Mouse (Mus musculus): ENCODE measurements around the gene Vps33b. TPM values are rescaled to one million over a fixed set of nuclear protein-coding genes. Genes with fewer than 3 reads are reported as not detected.
A peak's percentile ranks its signal among the peaks of the same experiment; 100 is the strongest.

Gene Vps33b
- 12.5 and 13.2 TPM in 2 replicates for polyA plus RNA-seq (2015; fragmentation: Nextera tagmentation; extraction: Ambion mirVana)

- Histone ChIP-seq H3K27ac (ENCODE audit: low read length) (peak within 1 kb of the TSS; percentile 66), H3K9me3 (replicated peaks; ENCODE audit: control insufficient read depth, low read length) (peaks cover under 1% of the 10 kb centered on the region; the same call in 1 of the 2 replicates), H3K9ac (ENCODE audit: low read length) (peak within 1 kb of the TSS; percentile 81), H3K4me2 (ENCODE audit: low read depth, low read length) (peak within 1 kb of the TSS; percentile 68), H3K27me3 (ENCODE audit: control insufficient read depth, insufficient read depth, low read length) (no peaks in the 10 kb centered on the region), H3K4me1 (ENCODE audit: control insufficient read depth, insufficient read depth, low read length) (0 out of 2 replicates have a peak, but pooled peaks cover 4% of the 10 kb centered on the region), H3K36me3 (ENCODE audit: control insufficient read depth, insufficient read depth, low read length) (peaks cover 28% of the 10 kb centered on the region), H3K4me3 (replicated peaks; ENCODE audit: low read length) (peak within 1 kb of the TSS; percentile 73)
- peak; percentile 93 for ATAC-seq (ENCODE audit: insufficient read depth, low FRiP score)
- 3% methylated on average over 21 of the region's 21 CpGs for WGBS
Observed at GRCm38 (mm10) chr7:80268897-80269750, at the start of gene Vps33b. Vps33b (plus strand) TSS chr7:80269649.

- H3K4me1 ChIP-seq (ENCODE audit: control insufficient read depth, insufficient read depth, low read length) = no peaks in the 10 kb centered on the region
- ATAC-seq (ENCODE audit: insufficient read depth, low FRiP score) = no peak
- no peaks in the 10 kb centered on the region for H3K27me3 ChIP-seq (ENCODE audit: control insufficient read depth, insufficient read depth, low read length)
- H3K9ac ChIP-seq (ENCODE audit: low read length) = no peak overlapping the region
- H3K9me3 ChIP-seq (replicated peaks; ENCODE audit: control insufficient read depth, low read length) = no peaks in the 10 kb centered on the region
- H3K36me3 ChIP-seq (ENCODE audit: control insufficient read depth, insufficient read depth, low read length) = peaks cover 33% of the 10 kb centered on the region
- WGBS = 91% methylated on average over 9 of the region's 9 CpGs
- H3K4me2 ChIP-seq (ENCODE audit: low read depth, low read length) = no peak overlapping the region
- H3K27ac ChIP-seq (ENCODE audit: low read length) = no peak overlapping the region
- no peak overlapping the region for H3K4me3 ChIP-seq (replicated peaks; ENCODE audit: low read length)
Observed at GRCm38 (mm10) chr7:80220237-80220797, 49.1 kb upstream of the Vps33b start.

- Histone ChIP-seq H3K4me1 (ENCODE audit: control insufficient read depth, insufficient read depth, low read length) (no peaks in the 10 kb centered on the region), H3K9me3 (replicated peaks; ENCODE audit: control insufficient read depth, low read length) (no peaks in the 10 kb centered on the region), H3K27ac (ENCODE audit: low read length) (no peak overlapping the region), H3K9ac (ENCODE audit: low read length) (no peak overlapping the region), H3K4me2 (ENCODE audit: low read depth, low read length) (no peak overlapping the region), H3K27me3 (ENCODE audit: control insufficient read depth, insufficient read depth, low read length) (no peaks in the 10 kb centered on the region), H3K36me3 (ENCODE audit: control insufficient read depth, insufficient read depth, low read length) (peaks cover 33% of the 10 kb centered on the region), H3K4me3 (replicated peaks; ENCODE audit: low read length) (no peak overlapping the region)
- ATAC-seq (ENCODE audit: insufficient read depth, low FRiP score) = no peak
- WGBS = 85% methylated on average over 4 of the region's 4 CpGs
Observed at GRCm38 (mm10) chr7:80221179-80221750, 48.2 kb upstream of the Vps33b start.

GRCm38 (mm10) chr7:80227065-80227464, 42.4 kb upstream of the Vps33b start:
- Histone ChIP-seq H3K4me3 (replicated peaks; ENCODE audit: low read length) (no peak overlapping the region), H3K9me3 (replicated peaks; ENCODE audit: control insufficient read depth, low read length) (no peaks in the 10 kb centered on the region), H3K4me1 (ENCODE audit: control insufficient read depth, insufficient read depth, low read length) (no peaks in the 10 kb centered on the region), H3K27ac (ENCODE audit: low read length) (peak overlapping the region; percentile 34; the same call in 1 of the 2 replicates), H3K27me3 (ENCODE audit: control insufficient read depth, insufficient read depth, low read length) (no peaks in the 10 kb centered on the region), H3K9ac (ENCODE audit: low read length) (no peak overlapping the region), H3K36me3 (ENCODE audit: control insufficient read depth, insufficient read depth, low read length) (0 out of 2 replicates have a peak, but pooled peaks cover 4% of the 10 kb centered on the region), H3K4me2 (ENCODE audit: low read depth, low read length) (no peak overlapping the region)
- no peak for ATAC-seq (ENCODE audit: insufficient read depth, low FRiP score)
- 92% methylated on average over 4 of the region's 4 CpGs for WGBS

GRCm38 (mm10) chr7:80230196-80230595, 39.3 kb upstream of the Vps33b start:
- Histone ChIP-seq H3K36me3 (ENCODE audit: control insufficient read depth, insufficient read depth, low read length) (no peaks in the 10 kb centered on the region), H3K9ac (ENCODE audit: low read length) (no peak overlapping the region), H3K4me2 (ENCODE audit: low read depth, low read length) (no peak overlapping the region), H3K9me3 (replicated peaks; ENCODE audit: control insufficient read depth, low read length) (no peaks in the 10 kb centered on the region), H3K4me1 (ENCODE audit: control insufficient read depth, insufficient read depth, low read length) (peaks cover 5% of the 10 kb centered on the region; the same call in 1 of the 2 replicates), H3K4me3 (replicated peaks; ENCODE audit: low read length) (no peak overlapping the region), H3K27ac (ENCODE audit: low read length) (no peak overlapping the region), H3K27me3 (ENCODE audit: control insufficient read depth, insufficient read depth, low read length) (no peaks in the 10 kb centered on the region)
- WGBS = 77% methylated on average over 6 of the region's 6 CpGs
- no peak for ATAC-seq (ENCODE audit: insufficient read depth, low FRiP score)

- Histone ChIP-seq H3K27me3 (ENCODE audit: control insufficient read depth, insufficient read depth, low read length) (no peaks in the 10 kb centered on the region), H3K9me3 (replicated peaks; ENCODE audit: control insufficient read depth, low read length) (no peaks in the 10 kb centered on the region), H3K4me1 (ENCODE audit: control insufficient read depth, insufficient read depth, low read length) (peaks cover 5% of the 10 kb centered on the region; the same call in 1 of the 2 replicates), H3K9ac (ENCODE audit: low read length) (peak overlapping the region; percentile 74), H3K36me3 (ENCODE audit: control insufficient read depth, insufficient read depth, low read length) (no peaks in the 10 kb centered on the region), H3K4me3 (replicated peaks; ENCODE audit: low read length) (peak overlapping the region; percentile 84), H3K27ac (ENCODE audit: low read length) (peak overlapping the region; percentile 89), H3K4me2 (ENCODE audit: low read depth, low read length) (peak overlapping the region; percentile 65)
- ATAC-seq (ENCODE audit: insufficient read depth, low FRiP score) = peak; percentile 49
- WGBS = under 1% methylated on average over 29 of the region's 29 CpGs
Observed at GRCm38 (mm10) chr7:80231971-80232488, 37.4 kb upstream of the Vps33b start.

GRCm38 (mm10) chr7:80232489-80233029, 36.9 kb upstream of the Vps33b start, which contains the start of the genes Cib1 and Gdpgp1:
Cib1 (minus strand) TSS chr7:80232813.
Gdpgp1 (plus strand) TSS chr7:80232865.
- Histone ChIP-seq H3K36me3 (ENCODE audit: control insufficient read depth, insufficient read depth, low read length) (no peaks in the 10 kb centered on the region), H3K9ac (ENCODE audit: low read length) (peak within 1 kb of the TSS; percentile 78), H3K27me3 (ENCODE audit: control insufficient read depth, insufficient read depth, low read length) (no peaks in the 10 kb centered on the region), H3K4me1 (ENCODE audit: control insufficient read depth, insufficient read depth, low read length) (peaks cover 5% of the 10 kb centered on the region; the same call in 1 of the 2 replicates), H3K27ac (ENCODE audit: low read length) (peak within 1 kb of the TSS; percentile 89), H3K4me3 (replicated peaks; ENCODE audit: low read length) (peak within 1 kb of the TSS; percentile 84), H3K4me2 (ENCODE audit: low read depth, low read length) (peak within 1 kb of the TSS; percentile 65), H3K9me3 (replicated peaks; ENCODE audit: control insufficient read depth, low read length) (no peaks in the 10 kb centered on the region)
- under 1% methylated on average over 48 of the region's 56 CpGs for WGBS
- ATAC-seq (ENCODE audit: insufficient read depth, low FRiP score) = peak; percentile 99

GRCm38 (mm10) chr7:80233799-80234198, 35.6 kb upstream of the Vps33b start:
- WGBS = 68% methylated on average over 9 of the region's 9 CpGs
- Histone ChIP-seq H3K27me3 (ENCODE audit: control insufficient read depth, insufficient read depth, low read length) (no peaks in the 10 kb centered on the region), H3K9ac (ENCODE audit: low read length) (peak overlapping the region; percentile 46; the same call in 1 of the 2 replicates), H3K9me3 (replicated peaks; ENCODE audit: control insufficient read depth, low read length) (no peaks in the 10 kb centered on the region), H3K4me1 (ENCODE audit: control insufficient read depth, insufficient read depth, low read length) (peaks cover 5% of the 10 kb centered on the region; the same call in 1 of the 2 replicates), H3K36me3 (ENCODE audit: control insufficient read depth, insufficient read depth, low read length) (peaks cover 5% of the 10 kb centered on the region; the same call in 1 of the 2 replicates), H3K4me2 (ENCODE audit: low read depth, low read length) (peak overlapping the region; percentile 65), H3K27ac (ENCODE audit: low read length) (no peak overlapping the region), H3K4me3 (replicated peaks; ENCODE audit: low read length) (peak overlapping the region; percentile 84)
- ATAC-seq (ENCODE audit: insufficient read depth, low FRiP score) = no peak

Data from stomach, embryonic 16.5 days (tissue).